ENCODE assay signal across 11 mouse cellular contexts in genomic region chr16:50242444-50242843, GRCm38 (mm10).
DNase-seq lines count a peak whose midpoint lies in the region; ATAC-seq and TF ChIP-seq lines count a peak whose summit lies in the region.
"Had no signal": no experiment of that assay in that cellular context is flagged by ENCODE, and none has a peak within 500 bp of the region (broad histone marks: within the 10 kb centered on the region; RNA-seq: fewer than 3 reads in every experiment).

No protein-coding gene starts in this region.

- H3K4me1 ChIP-seq in hindbrain, embryonic 14.5 days (replicated peaks; ENCODE audit: control insufficient read depth, insufficient read depth, low read length): no peaks in the 10 kb centered on the region
- no peaks in the 10 kb centered on the region for H3K4me1 ChIP-seq in hindbrain, embryonic 10.5 days (replicated peaks)
- H3K4me1 ChIP-seq: hindbrain, embryonic 15.5 days; midbrain, embryonic 10.5 days had no signal

- peak; percentile 37 for DNase-seq in hindbrain, embryonic 14.5 days (ENCODE audit: low spot score)
- DNase-seq in hindbrain, embryonic 10.5 days (ENCODE audit: low spot score): no peak
- DNase-seq in left cerebral cortex, adult 2 months (ENCODE audit: extremely low spot score in 1 of 2, low spot score in 2 of 2): no peak
- no peak for DNase-seq in left cerebral cortex, adult 11 months (ENCODE audit: low spot score)
- DNase-seq in right cerebral cortex, postnatal 4 days: peak; percentile 22
- DNase-seq in right cerebral cortex, postnatal 25 days: no peak
- DNase-seq: adrenal gland, postnatal 36 days; cerebellum, adult 11-12 months had no signal

- H3K4me2 ChIP-seq in hindbrain, embryonic 14.5 days (replicated peaks): no peak overlapping the region
- H3K4me2 ChIP-seq: hindbrain, embryonic 15.5 days had no signal

- peak; percentile 45 for TF ChIP-seq CTCF in left cerebral cortex, adult 2 months (IDR thresholded peaks at IDR 0.05)

- no peaks in the 10 kb centered on the region for H3K9me3 ChIP-seq in hindbrain, embryonic 14.5 days (ENCODE audit: control insufficient read depth, low read length)
- H3K9me3 ChIP-seq in hindbrain, embryonic 10.5 days: no peaks in the 10 kb centered on the region
- H3K9me3 ChIP-seq: hindbrain, embryonic 15.5 days; midbrain, embryonic 10.5 days had no signal

- 72% methylated on average over 4 of the region's 4 CpGs for WGBS in hindbrain, embryonic 14.5 days
- WGBS in hindbrain, embryonic 10.5 days: 81% methylated on average over 4 of the region's 4 CpGs

- no peak overlapping the region for H3K27ac ChIP-seq in hindbrain, embryonic 14.5 days
- no peak overlapping the region for H3K27ac ChIP-seq in hindbrain, embryonic 10.5 days
- no peak overlapping the region for H3K27ac ChIP-seq in left cerebral cortex, adult 2 months
- H3K27ac ChIP-seq: hindbrain, embryonic 15.5 days; midbrain, embryonic 10.5 days had no signal

- no peaks in the 10 kb centered on the region for H3K27me3 ChIP-seq in hindbrain, embryonic 14.5 days (ENCODE audit: control insufficient read depth, insufficient read depth, low read length)
- no peaks in the 10 kb centered on the region for H3K27me3 ChIP-seq in hindbrain, embryonic 10.5 days (ENCODE audit: insufficient read depth, poor library complexity, severe bottlenecking)
- H3K27me3 ChIP-seq: hindbrain, embryonic 15.5 days had no signal

- H3K4me3 ChIP-seq in hindbrain, embryonic 14.5 days (replicated peaks; ENCODE audit: low read length): no peak overlapping the region
- H3K4me3 ChIP-seq in hindbrain, embryonic 10.5 days: no peak overlapping the region
- no peak overlapping the region for H3K4me3 ChIP-seq in left cerebral cortex, adult 2 months
- H3K4me3 ChIP-seq: hindbrain, embryonic 15.5 days; midbrain, embryonic 10.5 days had no signal

- no peak overlapping the region for H3K9ac ChIP-seq in hindbrain, embryonic 14.5 days
- H3K9ac ChIP-seq: hindbrain, embryonic 15.5 days had no signal

- peaks cover 4% of the 10 kb centered on the region; the same call in 1 of the 2 replicates for H3K36me3 ChIP-seq in hindbrain, embryonic 14.5 days (replicated peaks; ENCODE audit: control insufficient read depth, insufficient read depth)
- H3K36me3 ChIP-seq in hindbrain, embryonic 10.5 days: peaks cover 16% of the 10 kb centered on the region; the same call in 1 of the 2 replicates
- H3K36me3 ChIP-seq: hindbrain, embryonic 15.5 days had no signal

- intact Hi-C loops in left cerebral cortex, adult 2 months (cut with DNase I): no loop called here

- ATAC-seq in hindbrain, embryonic 14.5 days (ENCODE audit: low FRiP score): no peak
- ATAC-seq in megakaryocyte progenitor cell, adult 5-6 weeks (replicated peaks; ENCODE audit: poor library complexity): no peak

Comparison
In these comparisons a context has a peak if more than half of its experiments do, and no peak if none do; other contexts are left out.
1. DNase-seq: peak in hindbrain, embryonic 14.5 days (single experiment) and right cerebral cortex, postnatal 4 days (single experiment); none in hindbrain, embryonic 10.5 days (single experiment), left cerebral cortex, adult 2 months (0 of 2), left cerebral cortex, adult 11 months (single experiment) and right cerebral cortex, postnatal 25 days (single experiment).